Mouse (Mus musculus) E14TG2a.4 (cell line): ENCODE results near the gene Afm.

Source experiments
- CTCF ChIP-seq: conservative IDR thresholded peaks from 2 replicates; pipeline ENCODE4 v1.5.1; 2014; ENCODE audit warnings: low read length
- NANOG ChIP-seq: IDR thresholded peaks from 2 replicates; pipeline ENCODE4 v1.6.1; 2014; ENCODE audit warnings: borderline replicate concordance, low read length, mixed read lengths
- POU5F1 ChIP-seq: IDR thresholded peaks from 2 replicates; pipeline ENCODE4 v1.6.1; 2014; ENCODE audit warnings: low read length, borderline replicate concordance

GRCm38 (mm10) chr5:90494308-90494707 lies 24.4 kb upstream of the Afm start:
- TF ChIP-seq CTCF (no peak), POU5F1 (no peak), NANOG (no peak)
